Mouse (Mus musculus): ENCODE results near the gene Sema3f. TPM values are rescaled to one million over a fixed set of nuclear protein-coding genes. Genes with fewer than 3 reads are reported as not detected.

Sema3f gene
- polyA plus RNA-seq (2016; fragmentation: Nextera tagmentation; extraction: Ambion mirVana) = 8.1 and 8.4 TPM in 2 replicates

DNA sequence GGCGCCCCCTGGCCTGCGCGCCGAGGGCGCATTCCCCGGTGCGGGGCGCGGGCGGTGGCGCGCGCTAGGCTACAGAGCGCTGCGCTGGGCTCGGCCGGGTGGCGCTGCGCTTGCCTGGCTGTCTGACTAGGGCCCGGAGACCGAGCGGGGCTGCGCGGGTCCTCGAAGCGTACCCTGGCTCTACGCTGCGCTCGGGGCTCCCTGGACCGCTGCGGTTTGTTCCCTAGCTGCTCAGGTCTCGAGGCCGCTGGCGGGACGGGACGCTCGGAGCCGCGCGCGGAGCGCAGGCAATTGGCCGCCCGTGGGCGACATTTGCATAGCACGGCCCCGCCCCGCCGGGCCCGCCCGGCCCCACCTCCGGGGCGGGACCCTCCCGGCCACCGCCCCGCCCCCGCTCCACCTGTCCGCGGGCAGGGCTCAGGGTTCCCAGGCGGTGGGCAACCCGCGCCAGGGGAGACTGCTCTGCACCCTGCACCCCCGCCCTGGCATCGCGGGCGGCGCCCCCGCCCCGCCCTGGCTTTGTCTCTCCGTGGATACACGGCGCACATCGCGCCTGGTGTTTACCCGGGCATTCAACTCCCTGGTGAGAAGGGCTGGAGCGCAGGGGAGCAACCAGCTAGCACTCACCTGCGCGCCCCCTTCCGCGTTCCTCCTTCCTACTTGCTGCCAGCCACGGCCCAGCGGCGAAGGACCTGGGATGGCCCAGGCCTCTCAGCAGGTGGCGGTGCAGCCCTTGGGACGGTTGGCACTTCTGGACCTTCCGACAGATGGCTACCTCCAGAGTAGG, at the start of gene Sema3f:
TSS of gene Sema3f (minus strand) at position 779 of the 787 bp plus-strand sequence.
- H3K4me2 ChIP-seq = peak within 1 kb of the TSS; percentile 98
- ATAC-seq (ENCODE audit: insufficient number of reproducible peaks, low FRiP score) = peak; percentile 84
- 0 out of 2 replicates have a peak within 1 kb of the TSS, but pooled peaks have one; percentile 6 for H3K27ac ChIP-seq (ENCODE audit: poor library complexity, severe bottlenecking)
- no peaks in the 10 kb centered on the region for H3K36me3 ChIP-seq
- peaks cover 61% of the 10 kb centered on the region for H3K4me1 ChIP-seq (replicated peaks)
- 1% methylated on average over 81 of the region's 86 CpGs for WGBS
- peak within 1 kb of the TSS; percentile 75 for H3K9ac ChIP-seq
- peaks cover 63% of the 10 kb centered on the region for H3K27me3 ChIP-seq (replicated peaks)
- no peaks in the 10 kb centered on the region for H3K9me3 ChIP-seq (replicated peaks)
- H3K4me3 ChIP-seq = peak within 1 kb of the TSS; percentile 65

DNA sequence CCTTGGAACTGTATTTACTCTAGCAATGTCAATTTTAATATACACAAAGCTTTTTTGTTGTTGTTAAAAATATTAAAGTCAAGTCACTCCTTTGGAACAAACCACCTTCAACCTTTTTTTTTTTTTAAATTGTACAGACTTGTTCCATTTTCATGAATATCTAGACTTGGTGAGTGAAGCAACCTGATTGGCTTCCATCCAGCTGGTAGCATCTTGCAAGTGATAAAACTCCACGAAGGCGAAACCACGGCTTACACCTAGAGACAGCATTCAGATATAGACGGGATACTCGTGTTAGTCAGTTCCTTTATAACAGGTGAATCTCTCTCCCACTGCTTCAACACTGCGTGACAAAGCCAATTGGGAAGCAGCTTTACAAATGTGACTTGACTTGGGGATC, 49.3 kb upstream of the Sema3f start:
- no peak overlapping the region for H3K27ac ChIP-seq (ENCODE audit: poor library complexity, severe bottlenecking)
- ATAC-seq (ENCODE audit: insufficient number of reproducible peaks, low FRiP score) = no peak
- WGBS = 93% methylated on average over 6 of the region's 6 CpGs

DNA sequence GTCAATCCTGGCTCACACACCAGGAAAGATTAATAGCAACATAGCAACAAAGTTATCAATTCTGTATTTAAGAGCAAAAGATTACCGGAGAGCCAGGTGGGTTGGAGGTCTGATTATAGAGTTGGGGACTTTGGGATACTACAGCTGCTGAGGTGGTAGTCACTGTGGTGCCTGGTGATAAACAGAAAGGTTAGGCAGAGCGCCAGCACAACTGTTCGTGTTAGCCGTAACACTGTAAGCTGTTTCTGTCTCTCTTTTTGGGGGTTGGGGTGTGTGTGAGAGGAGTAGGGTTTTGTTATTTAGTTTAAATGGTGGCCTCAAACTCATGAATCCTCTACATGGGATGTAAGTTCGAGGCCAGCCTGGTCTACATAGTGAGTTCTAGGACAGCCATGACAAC, 40.1 kb upstream of the Sema3f start:
- Histone ChIP-seq H3K9ac (no peak overlapping the region), H3K27me3 (replicated peaks) (no peaks in the 10 kb centered on the region), H3K4me1 (replicated peaks) (no peaks in the 10 kb centered on the region; the same call in 1 of the 2 replicates), H3K9me3 (replicated peaks) (no peaks in the 10 kb centered on the region), H3K4me2 (no peak overlapping the region), H3K36me3 (peaks cover 92% of the 10 kb centered on the region), H3K27ac (ENCODE audit: poor library complexity, severe bottlenecking) (no peak overlapping the region), H3K4me3 (no peak overlapping the region)
- 88% methylated on average over 5 of the region's 5 CpGs for WGBS
- ATAC-seq (ENCODE audit: insufficient number of reproducible peaks, low FRiP score) = no peak

More for the DNA sequence above, 49.3 kb upstream of the Sema3f start:
- Histone ChIP-seq H3K4me3 (no peak overlapping the region), H3K9me3 (replicated peaks) (no peaks in the 10 kb centered on the region), H3K4me2 (no peak overlapping the region), H3K36me3 (peaks cover 85% of the 10 kb centered on the region), H3K27me3 (replicated peaks) (no peaks in the 10 kb centered on the region), H3K9ac (no peak overlapping the region), H3K4me1 (replicated peaks) (no peaks in the 10 kb centered on the region)

DNA sequence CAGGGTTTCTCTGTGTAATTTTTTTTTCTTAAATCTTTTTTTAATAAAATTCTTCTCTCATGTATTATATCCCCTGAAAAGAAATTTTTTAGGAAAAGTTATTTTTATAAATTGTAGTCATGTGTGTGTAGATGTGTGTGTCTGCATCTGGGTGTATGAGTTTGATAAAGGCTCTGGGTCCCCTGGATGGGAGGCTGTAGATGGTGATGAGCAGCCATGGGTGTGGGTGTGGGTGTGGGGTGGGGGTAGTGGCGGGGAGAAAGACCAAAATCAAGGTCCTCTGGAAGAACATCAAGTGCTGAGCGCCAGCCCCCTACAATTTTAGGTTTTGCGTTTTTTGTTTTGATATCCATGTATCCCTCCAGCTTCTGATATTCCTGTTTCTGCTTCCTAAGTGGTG, 37.8 kb upstream of the Sema3f start:
- ATAC-seq (ENCODE audit: insufficient number of reproducible peaks, low FRiP score) = no peak
- H3K4me3 ChIP-seq = no peak overlapping the region
- H3K27ac ChIP-seq (ENCODE audit: poor library complexity, severe bottlenecking) = no peak overlapping the region
- H3K36me3 ChIP-seq = peaks cover 95% of the 10 kb centered on the region
- H3K9me3 ChIP-seq (replicated peaks) = no peaks in the 10 kb centered on the region
- WGBS = 88% methylated on average over 3 of the region's 3 CpGs
- no peaks in the 10 kb centered on the region for H3K27me3 ChIP-seq (replicated peaks)
- no peak overlapping the region for H3K9ac ChIP-seq
- H3K4me2 ChIP-seq = no peak overlapping the region
- no peaks in the 10 kb centered on the region; the same call in 1 of the 2 replicates for H3K4me1 ChIP-seq (replicated peaks)

DNA sequence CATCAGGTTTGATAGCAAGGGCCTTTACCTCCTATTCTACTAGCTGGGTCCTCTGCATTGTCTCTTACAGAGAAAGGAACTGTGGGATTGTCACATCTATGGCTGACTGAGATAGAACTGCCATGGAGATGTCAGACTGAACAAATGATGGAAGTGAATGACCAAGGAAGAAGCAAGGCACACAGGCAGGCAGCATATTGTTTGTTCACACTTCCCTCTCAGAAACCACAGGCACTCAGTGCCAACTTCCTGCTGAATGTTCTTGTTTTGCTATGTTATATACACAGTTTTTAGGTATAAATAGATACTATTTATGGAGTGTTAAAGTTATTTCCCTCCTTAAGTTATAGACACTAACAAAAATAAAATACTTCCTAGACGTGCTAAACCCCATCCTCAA, 37.0 kb upstream of the Sema3f start:
- Histone ChIP-seq H3K4me2 (no peak overlapping the region), H3K4me1 (replicated peaks) (no peaks in the 10 kb centered on the region; the same call in 1 of the 2 replicates)
- WGBS = 92% methylated on average over 1 of the region's 1 CpGs

DNA sequence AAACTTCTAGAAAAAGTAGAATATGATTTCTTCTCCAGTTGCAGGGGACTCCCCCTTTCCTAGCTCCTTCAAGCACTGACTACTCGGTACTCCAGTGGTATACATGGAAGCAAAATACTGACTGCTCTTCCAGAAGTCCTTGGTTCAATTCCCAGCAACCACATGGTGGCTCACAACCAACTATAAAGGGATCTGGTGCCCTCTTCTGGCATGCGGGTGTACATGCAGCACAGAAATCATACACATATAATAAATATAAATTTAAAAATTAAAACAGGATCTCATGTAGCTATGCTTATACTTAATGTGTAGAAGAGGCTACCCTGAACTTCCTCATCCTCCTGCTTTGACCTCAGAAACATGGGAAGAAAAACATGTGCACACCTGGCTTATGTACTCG, 36.4 kb upstream of the Sema3f start:
- 95% methylated on average over 3 of the region's 3 CpGs for WGBS
- Histone ChIP-seq H3K9me3 (replicated peaks) (no peaks in the 10 kb centered on the region), H3K4me2 (no peak overlapping the region), H3K4me1 (replicated peaks) (no peaks in the 10 kb centered on the region; the same call in 1 of the 2 replicates), H3K36me3 (peaks cover 96% of the 10 kb centered on the region), H3K27ac (ENCODE audit: poor library complexity, severe bottlenecking) (no peak overlapping the region), H3K27me3 (replicated peaks) (no peaks in the 10 kb centered on the region), H3K9ac (no peak overlapping the region), H3K4me3 (no peak overlapping the region)
- no peak for ATAC-seq (ENCODE audit: insufficient number of reproducible peaks, low FRiP score)

More for the DNA sequence above, 37.0 kb upstream of the Sema3f start:
- Histone ChIP-seq H3K27ac (ENCODE audit: poor library complexity, severe bottlenecking) (no peak overlapping the region), H3K9ac (no peak overlapping the region), H3K4me3 (no peak overlapping the region), H3K27me3 (replicated peaks) (no peaks in the 10 kb centered on the region), H3K9me3 (replicated peaks) (no peaks in the 10 kb centered on the region), H3K36me3 (peaks cover 96% of the 10 kb centered on the region)
- ATAC-seq (ENCODE audit: insufficient number of reproducible peaks, low FRiP score) = no peak

DNA sequence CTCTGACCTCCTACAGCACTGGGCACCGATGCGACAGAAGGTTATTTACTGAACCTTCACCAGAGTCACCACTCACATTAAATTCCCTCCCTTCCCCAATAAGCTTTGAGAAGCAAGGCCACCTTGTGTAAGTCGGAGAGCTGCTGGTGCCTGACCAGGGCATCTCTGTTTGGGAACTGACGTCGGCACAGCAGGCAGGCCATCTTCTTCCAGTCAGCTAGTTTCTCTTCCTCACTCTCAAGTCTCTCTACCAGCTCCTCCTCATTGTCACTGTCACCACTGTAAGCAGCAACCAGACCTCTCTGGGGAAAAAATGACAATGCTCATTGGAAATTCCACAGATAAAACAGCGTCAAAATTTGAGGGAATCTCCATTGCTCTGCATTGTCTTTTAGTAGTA, 33.8 kb upstream of the Sema3f start:
- Histone ChIP-seq H3K4me1 (replicated peaks) (no peaks in the 10 kb centered on the region; the same call in 1 of the 2 replicates), H3K4me2 (no peak overlapping the region), H3K4me3 (no peak overlapping the region), H3K36me3 (peaks cover 96% of the 10 kb centered on the region), H3K27me3 (replicated peaks) (no peaks in the 10 kb centered on the region), H3K9ac (no peak overlapping the region), H3K9me3 (replicated peaks) (no peaks in the 10 kb centered on the region), H3K27ac (ENCODE audit: poor library complexity, severe bottlenecking) (no peak overlapping the region)
- 90% methylated on average over 6 of the region's 6 CpGs for WGBS
- ATAC-seq (ENCODE audit: insufficient number of reproducible peaks, low FRiP score) = no peak

DNA sequence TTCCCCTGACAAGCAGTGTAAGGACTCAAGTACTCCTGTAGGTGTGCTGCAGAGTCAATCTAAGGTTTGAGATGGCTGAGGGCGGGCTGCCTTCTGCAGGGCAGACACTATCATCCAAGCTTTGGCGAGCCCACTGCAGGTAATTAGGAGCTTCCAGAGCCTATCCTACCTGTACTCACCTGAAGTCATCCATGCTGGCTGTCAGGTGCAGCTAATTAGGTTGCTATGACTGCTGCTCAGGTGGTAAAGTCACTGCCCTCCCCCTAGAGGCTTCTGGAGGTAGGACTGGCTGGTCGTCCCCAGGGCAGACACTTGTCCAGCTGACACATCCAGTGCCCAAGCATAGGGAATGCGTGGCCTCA, 28.5 kb upstream of the Sema3f start:
- H3K27ac ChIP-seq (ENCODE audit: poor library complexity, severe bottlenecking) = no peak overlapping the region
- H3K4me3 ChIP-seq = no peak overlapping the region
- 57% methylated on average over 4 of the region's 4 CpGs for WGBS
- H3K9me3 ChIP-seq (replicated peaks) = no peaks in the 10 kb centered on the region
- H3K4me1 ChIP-seq (replicated peaks) = peaks cover 26% of the 10 kb centered on the region
- peaks cover 28% of the 10 kb centered on the region for H3K27me3 ChIP-seq (replicated peaks)
- peak; percentile 31; the same call in 1 of the 2 replicates for ATAC-seq (ENCODE audit: insufficient number of reproducible peaks, low FRiP score)
- H3K9ac ChIP-seq = no peak overlapping the region
- no peak overlapping the region for H3K4me2 ChIP-seq
- peaks cover 53% of the 10 kb centered on the region for H3K36me3 ChIP-seq

DNA sequence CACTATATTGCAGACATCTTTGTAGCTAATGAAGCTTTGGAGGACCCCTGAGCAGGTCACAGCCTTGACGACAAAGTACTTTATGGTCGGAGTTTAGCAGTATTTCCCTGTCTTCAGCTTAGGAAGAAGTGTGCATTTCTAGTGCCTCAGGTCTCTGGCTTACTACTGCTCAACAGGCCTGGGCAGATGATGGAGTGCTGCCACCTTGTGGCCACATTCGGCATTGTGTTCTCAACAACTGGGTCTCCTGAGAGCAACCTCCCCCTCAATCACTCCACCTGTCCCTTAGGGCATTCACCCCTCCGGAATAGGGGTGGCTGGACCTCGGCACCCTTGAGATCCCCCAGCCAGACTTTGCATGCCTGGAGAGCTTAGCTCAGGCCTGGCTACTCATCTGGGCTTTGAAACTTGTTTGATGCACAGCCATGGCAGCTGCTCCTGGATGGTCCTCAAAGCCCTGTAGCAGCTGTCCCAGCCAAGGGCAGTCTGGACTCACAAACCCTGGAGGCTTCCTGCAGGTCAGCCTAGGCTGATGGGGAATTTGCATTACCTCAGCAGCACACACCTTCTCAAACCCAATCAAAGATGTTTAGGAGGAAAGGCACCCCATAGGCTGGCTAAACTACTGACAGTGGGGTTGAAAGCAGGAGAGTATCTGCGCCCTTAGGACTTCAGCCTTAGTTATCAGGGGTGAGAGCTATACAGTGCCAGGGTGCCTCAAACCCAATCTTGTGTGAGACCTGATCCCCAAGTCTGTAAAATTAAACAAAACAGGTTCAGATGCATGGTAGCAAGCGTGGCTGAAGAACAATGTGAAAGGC, 28.0 kb upstream of the Sema3f start:
- WGBS = 21% methylated on average over 7 of the region's 7 CpGs
- peak; percentile 47 for ATAC-seq (ENCODE audit: insufficient number of reproducible peaks, low FRiP score)
- H3K27me3 ChIP-seq (replicated peaks) = peaks cover 28% of the 10 kb centered on the region
- H3K9ac ChIP-seq = no peak overlapping the region
- H3K4me2 ChIP-seq = no peak overlapping the region
- H3K27ac ChIP-seq (ENCODE audit: poor library complexity, severe bottlenecking) = no peak overlapping the region
- peaks cover 47% of the 10 kb centered on the region for H3K36me3 ChIP-seq
- H3K9me3 ChIP-seq (replicated peaks) = no peaks in the 10 kb centered on the region
- H3K4me3 ChIP-seq = no peak overlapping the region
- H3K4me1 ChIP-seq (replicated peaks) = peaks cover 26% of the 10 kb centered on the region

DNA sequence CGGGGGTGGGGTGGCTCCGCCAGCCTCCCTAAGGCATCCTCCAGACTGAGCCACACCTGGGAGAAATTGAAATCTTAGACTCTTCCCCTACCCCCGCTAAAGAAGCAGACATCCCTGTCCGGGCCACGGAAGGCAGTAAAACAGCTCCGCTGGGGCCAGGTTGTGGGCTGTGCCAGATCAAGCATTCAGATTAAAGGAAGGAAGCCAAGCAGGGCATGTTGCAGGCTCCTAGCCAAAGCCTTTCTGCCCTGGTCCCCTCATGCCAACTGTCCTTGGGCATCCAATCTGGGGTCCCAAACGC, 25.9 kb upstream of the Sema3f start:
- no peak for ATAC-seq (ENCODE audit: insufficient number of reproducible peaks, low FRiP score)
- Histone ChIP-seq H3K27ac (ENCODE audit: poor library complexity, severe bottlenecking) (no peak overlapping the region), H3K36me3 (peaks cover 26% of the 10 kb centered on the region), H3K4me3 (no peak overlapping the region), H3K27me3 (replicated peaks) (peaks cover 28% of the 10 kb centered on the region), H3K9ac (no peak overlapping the region), H3K4me2 (peak overlapping the region; percentile 36), H3K4me1 (replicated peaks) (peaks cover 26% of the 10 kb centered on the region), H3K9me3 (replicated peaks) (no peaks in the 10 kb centered on the region)
- 3% methylated on average over 7 of the region's 7 CpGs for WGBS

DNA sequence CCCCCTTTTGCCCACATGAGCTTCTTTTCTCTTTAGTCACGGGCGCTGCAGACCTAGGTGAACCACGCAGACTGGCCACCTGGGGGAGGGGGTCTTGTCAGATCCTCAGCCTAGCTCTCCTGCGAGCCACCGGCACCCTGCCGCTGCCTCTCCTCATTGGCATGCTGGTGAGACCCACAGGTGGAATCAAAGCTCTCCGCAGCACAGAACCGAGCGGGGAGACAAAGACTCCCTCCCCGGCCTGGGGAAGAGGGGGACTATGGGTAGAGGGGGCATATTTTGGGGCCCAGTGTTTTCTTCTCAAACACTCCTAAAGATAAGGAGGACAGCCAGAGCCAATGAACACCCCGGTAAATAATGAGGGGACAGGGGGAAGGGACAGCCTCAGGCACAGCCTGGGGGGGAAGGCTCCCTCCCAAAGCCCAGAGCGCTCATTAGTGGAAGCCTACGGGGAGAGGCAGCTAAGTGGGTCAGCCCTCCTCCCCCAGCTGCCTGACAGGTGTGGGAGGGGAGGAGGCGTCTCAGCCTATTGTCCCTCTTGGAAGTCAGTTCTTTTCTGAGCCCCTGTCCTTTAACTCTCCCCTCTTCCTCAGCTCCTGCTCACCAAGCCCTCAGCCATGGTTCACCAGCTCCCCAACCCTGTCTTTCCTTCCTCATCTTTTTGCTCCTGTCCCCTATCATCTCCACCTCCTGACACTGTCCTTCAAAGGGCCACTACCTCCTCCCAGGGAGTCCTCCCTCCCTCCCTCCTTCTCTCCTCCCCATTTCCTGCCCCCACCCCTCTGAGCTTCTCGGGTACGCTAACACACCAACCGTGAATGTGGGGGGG, 25.3 kb upstream of the Sema3f start:
- peaks cover 26% of the 10 kb centered on the region for H3K4me1 ChIP-seq (replicated peaks)
- H3K9me3 ChIP-seq (replicated peaks) = no peaks in the 10 kb centered on the region
- no peak for ATAC-seq (ENCODE audit: insufficient number of reproducible peaks, low FRiP score)
- H3K9ac ChIP-seq = no peak overlapping the region
- H3K27me3 ChIP-seq (replicated peaks) = peaks cover 28% of the 10 kb centered on the region
- no peak overlapping the region for H3K4me3 ChIP-seq
- H3K27ac ChIP-seq (ENCODE audit: poor library complexity, severe bottlenecking) = no peak overlapping the region
- 5% methylated on average over 17 of the region's 17 CpGs for WGBS
- peaks cover 20% of the 10 kb centered on the region for H3K36me3 ChIP-seq
- H3K4me2 ChIP-seq = peak overlapping the region; percentile 36
